Mouse (Mus musculus) stomach, embryonic 16.5 days (tissue): ENCODE results near the gene Glt1d1. TPM values are rescaled to one million over a fixed set of nuclear protein-coding genes. Genes with fewer than 3 reads are reported as not detected.
"Not testable (repeated sequence)": the region's sequence is repeated elsewhere in the genome, so short reads cannot be mapped to it uniquely, and the experiment has no call there.

Experiments
- ATAC-seq: fragments of 200-750 bp; cut with Nextera tagmentation; 2 replicates; pipeline ENCODE4 v1.8.0; 2017; ENCODE audit warnings: moderate number of reproducible peaks, moderate TSS enrichment; ENCODE audit not compliant: insufficient read depth, low FRiP score
- H3K27ac ChIP-seq: fragments of 300-500 bp; sonication (generic); 2 replicates; pipeline ENCODE4 v1.5.1; 2014; ENCODE audit warnings: low read length
- H3K27me3 ChIP-seq: fragments of 300-500 bp; sonication (generic); 2 replicates; pipeline ENCODE4 v1.6.1; 2014; ENCODE audit warnings: low read length, control low read depth, mixed read lengths; ENCODE audit not compliant: control insufficient read depth, insufficient read depth
- H3K36me3 ChIP-seq: fragments of 300-500 bp; sonication (generic); 2 replicates; pipeline ENCODE4 v1.6.1; 2014; ENCODE audit warnings: low read length; ENCODE audit not compliant: control insufficient read depth, insufficient read depth
- H3K4me1 ChIP-seq: fragments of 300-500 bp; sonication (generic); 2 replicates; pipeline ENCODE4 v1.6.1; 2014; ENCODE audit warnings: low read length, control low read depth, mixed read lengths; ENCODE audit not compliant: control insufficient read depth, insufficient read depth
- H3K4me2 ChIP-seq: fragments of 300-500 bp; sonication (generic); 2 replicates; pipeline ENCODE4 v1.6.1; 2014; ENCODE audit warnings: low read depth, low read length, mixed read lengths
- H3K4me3 ChIP-seq: fragments of 300-500 bp; sonication (generic); replicated peaks from 2 replicates; pipeline ENCODE4 v1.5.1; 2014; ENCODE audit warnings: mild to moderate bottlenecking, low read length
- H3K9ac ChIP-seq: fragments of 300-500 bp; sonication (generic); 2 replicates; pipeline ENCODE4 v1.6.1; 2014; ENCODE audit warnings: low read length
- H3K9me3 ChIP-seq: fragments of 300-500 bp; sonication (generic); replicated peaks from 2 replicates; pipeline ENCODE4 v1.6.1; 2016; ENCODE audit warnings: low read length, control low read depth; ENCODE audit not compliant: control insufficient read depth
- WGBS: fragments of 180-500 bp; shearing (Covaris S2); extraction: QIAGEN DNeasy Blood & Tissue Kit; methylation state at CpG from one replicate; pipeline ENCODE4 v1.1.7; 2014; 5-methylcytosine and 5-hydroxymethylcytosine counted together
- polyA plus RNA-seq: library from polyadenylated mRNA; unstranded; fragments of >200 nt; fragmentation: Nextera tagmentation; extraction: Ambion mirVana; gene quantifications from 2 replicates; pipeline ENCODE4 v1.2.1, GENCODE M21; 2015

Gene Glt1d1
- polyA plus RNA-seq, 1 experiment from 2014 or later, result 0.27 TPM

DNA sequence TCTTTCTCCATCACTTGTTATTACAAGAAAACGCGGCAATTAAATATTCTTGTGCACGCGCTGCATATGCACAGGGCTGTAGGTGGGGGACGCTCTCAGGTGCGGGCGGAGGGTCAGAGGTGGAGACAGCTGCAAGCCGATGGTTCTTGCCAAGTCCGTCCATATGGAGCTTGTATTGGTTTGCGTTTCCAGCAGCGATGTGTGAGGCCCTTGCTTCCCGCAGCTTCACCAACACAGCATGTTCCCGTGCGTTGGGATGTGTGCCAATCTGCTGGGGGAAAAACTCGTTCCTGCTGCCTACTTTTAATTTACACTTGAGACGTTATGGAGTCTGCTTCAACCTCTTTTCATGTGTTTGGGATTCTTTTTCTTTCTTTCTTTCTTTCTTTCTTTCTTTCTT lies 109.3 kb downstream of the Glt1d1 start:
- ATAC-seq, result no peak
- H3K9me3 ChIP-seq, result no peaks in the 10 kb centered on the region
- H3K4me2 ChIP-seq, result no peak overlapping the region
- no peak overlapping the region for H3K27ac ChIP-seq
- 78% methylated on average over 16 of the region's 16 CpGs for WGBS
- H3K4me1 ChIP-seq, result no peaks in the 10 kb centered on the region
- no peaks in the 10 kb centered on the region for H3K27me3 ChIP-seq
- H3K9ac ChIP-seq, result no peak overlapping the region
- no peak overlapping the region for H3K4me3 ChIP-seq
- no peaks in the 10 kb centered on the region for H3K36me3 ChIP-seq

- not testable (repeated sequence) for H3K4me2 ChIP-seq, H3K4me1 ChIP-seq, H3K4me3 ChIP-seq, ATAC-seq, H3K9me3 ChIP-seq, H3K27me3 ChIP-seq, H3K36me3 ChIP-seq, H3K27ac ChIP-seq, H3K9ac ChIP-seq
- WGBS, result 88% methylated on average over 3 of the region's 3 CpGs
Observed at GRCm38 (mm10) chr5:127749540-127749939, 117.5 kb downstream of the Glt1d1 start.

DNA sequence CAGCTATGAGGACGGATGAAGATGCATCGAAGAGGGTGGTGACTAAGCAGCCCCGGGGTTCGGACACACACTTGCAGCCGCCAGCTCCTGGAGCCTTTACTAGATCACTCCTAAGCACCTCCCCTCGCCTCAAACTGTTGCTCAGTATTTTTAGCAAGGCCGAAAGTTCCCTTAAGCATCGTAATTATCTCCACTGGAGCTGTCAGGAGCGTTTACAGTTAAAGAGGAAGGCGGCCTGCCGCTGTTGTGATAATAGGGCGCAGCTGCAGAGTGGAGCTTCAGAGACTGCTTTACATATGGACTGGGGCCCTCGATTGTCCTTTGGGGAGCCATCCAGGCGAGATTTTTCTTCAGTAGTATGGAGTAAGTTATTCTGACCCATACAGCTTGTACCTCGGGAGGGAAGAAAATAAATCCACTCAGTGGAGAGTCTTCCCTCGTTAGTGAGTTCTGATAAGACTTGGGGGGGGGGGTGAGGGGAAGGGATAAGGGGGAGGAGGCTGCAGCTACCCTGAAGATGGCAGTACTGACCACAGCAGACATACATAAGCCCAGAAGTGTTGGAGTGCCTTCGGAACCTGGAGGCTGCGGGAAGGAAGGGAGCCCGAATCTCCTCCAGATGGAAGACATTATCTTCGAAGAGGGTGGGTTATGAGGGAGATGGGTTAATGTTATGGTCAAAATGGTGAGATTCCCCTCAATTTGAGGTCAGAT lies 119.4 kb downstream of the Glt1d1 start:
- Histone ChIP-seq H3K4me1 (no peaks in the 10 kb centered on the region), H3K9me3 (no peaks in the 10 kb centered on the region), H3K9ac (no peak overlapping the region), H3K27ac (no peak overlapping the region), H3K27me3 (no peaks in the 10 kb centered on the region), H3K36me3 (no peaks in the 10 kb centered on the region), H3K4me3 (no peak overlapping the region), H3K4me2 (0 out of 2 replicates have a peak overlapping the region, but pooled peaks have one; percentile 11)
- 20% methylated on average over 20 of the region's 20 CpGs for WGBS
- no peak for ATAC-seq

DNA sequence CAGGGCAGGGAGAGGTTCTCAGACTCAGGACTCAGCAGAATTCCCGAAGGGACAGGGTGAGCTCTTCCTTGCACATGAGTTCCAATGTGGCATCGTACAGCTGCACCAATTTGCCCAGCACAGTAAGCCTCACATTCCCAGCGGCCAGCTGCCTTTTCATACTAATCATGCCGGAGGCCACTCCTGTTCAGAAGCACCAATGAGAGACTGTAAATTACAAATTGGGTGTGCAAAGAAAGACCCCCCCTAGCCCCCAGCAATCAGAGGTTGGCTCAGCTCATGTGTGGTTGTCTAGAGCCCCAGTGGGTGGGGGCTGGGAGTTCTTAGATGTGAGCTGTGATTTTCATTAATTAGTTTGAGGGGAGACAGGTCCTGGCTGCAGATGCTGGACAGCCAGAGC lies 123.5 kb downstream of the Glt1d1 start:
- Histone ChIP-seq H3K36me3 (no peaks in the 10 kb centered on the region), H3K27ac (no peak overlapping the region), H3K9ac (no peak overlapping the region), H3K4me2 (no peak overlapping the region), H3K4me1 (no peaks in the 10 kb centered on the region), H3K9me3 (no peaks in the 10 kb centered on the region), H3K4me3 (no peak overlapping the region), H3K27me3 (no peaks in the 10 kb centered on the region)
- ATAC-seq, result no peak
- 79% methylated on average over 4 of the region's 4 CpGs for WGBS

DNA sequence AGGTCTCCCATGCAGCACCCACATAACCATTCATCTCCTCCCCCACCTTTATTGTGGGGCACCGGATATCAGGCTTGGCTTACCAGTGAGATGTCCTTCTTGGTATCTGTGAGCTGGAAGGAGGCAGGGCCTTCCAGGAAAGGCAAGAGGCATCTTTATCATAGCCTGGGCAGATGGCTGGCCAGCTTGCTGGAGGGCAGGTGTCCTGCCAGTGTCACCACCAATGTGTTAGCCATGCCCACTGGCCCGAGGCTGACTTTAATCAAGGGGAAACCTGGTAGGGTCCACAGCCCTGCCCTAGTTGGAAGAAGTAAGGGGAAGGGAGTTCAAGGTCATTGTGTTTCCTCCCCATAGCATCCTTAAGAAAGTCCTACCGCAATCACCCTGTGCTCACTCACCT lies 123.9 kb downstream of the Glt1d1 start:
- WGBS, result 82% methylated on average over 3 of the region's 3 CpGs
- no peaks in the 10 kb centered on the region for H3K36me3 ChIP-seq
- no peak overlapping the region for H3K9ac ChIP-seq
- no peak overlapping the region for H3K4me2 ChIP-seq
- no peak overlapping the region for H3K27ac ChIP-seq
- no peak for ATAC-seq
- no peaks in the 10 kb centered on the region for H3K4me1 ChIP-seq
- H3K27me3 ChIP-seq, result no peaks in the 10 kb centered on the region
- no peaks in the 10 kb centered on the region for H3K9me3 ChIP-seq
- H3K4me3 ChIP-seq, result no peak overlapping the region

DNA sequence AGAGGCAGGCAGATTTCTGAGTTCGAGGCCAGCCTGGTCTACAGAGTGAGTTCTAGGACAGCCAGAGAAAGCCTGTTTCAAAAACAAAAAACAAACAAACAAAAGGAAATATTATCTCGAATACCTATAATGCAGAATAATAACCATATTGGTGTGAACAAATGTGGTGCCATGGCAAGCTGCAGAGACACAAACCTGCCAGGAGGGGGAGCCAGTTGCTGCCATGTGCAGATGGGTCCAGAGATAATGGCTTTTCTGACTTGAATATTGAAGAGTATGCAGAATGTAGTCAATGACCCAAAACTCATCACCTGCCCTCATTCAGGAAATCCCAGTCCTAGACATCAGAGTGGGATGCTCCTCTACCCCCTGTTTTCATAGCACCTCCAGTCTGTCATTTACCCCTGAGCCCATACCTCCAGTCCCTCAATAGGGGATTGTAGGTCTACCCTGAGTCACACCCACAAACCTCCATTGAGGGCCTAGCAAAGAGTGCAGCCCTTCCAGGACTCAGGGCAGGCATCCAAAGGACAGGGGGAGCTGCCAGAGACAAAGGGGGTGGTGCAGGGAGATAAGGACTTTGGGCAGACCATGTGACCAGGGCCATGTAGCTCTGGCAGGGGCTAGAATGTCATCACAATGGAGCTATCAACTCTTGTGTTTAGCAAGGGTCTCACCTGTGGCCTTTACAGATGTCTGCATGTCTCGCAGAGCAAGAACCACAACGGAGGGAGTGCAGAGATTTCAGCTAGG lies 124.8 kb downstream of the Glt1d1 start:
- no peak for ATAC-seq
- no peak overlapping the region for H3K4me2 ChIP-seq
- no peaks in the 10 kb centered on the region for H3K36me3 ChIP-seq
- H3K27me3 ChIP-seq, result no peaks in the 10 kb centered on the region
- H3K9ac ChIP-seq, result no peak overlapping the region
- 70% methylated on average over 4 of the region's 4 CpGs for WGBS
- H3K4me1 ChIP-seq, result no peaks in the 10 kb centered on the region
- no peaks in the 10 kb centered on the region for H3K9me3 ChIP-seq
- no peak overlapping the region for H3K4me3 ChIP-seq
- H3K27ac ChIP-seq, result no peak overlapping the region

DNA sequence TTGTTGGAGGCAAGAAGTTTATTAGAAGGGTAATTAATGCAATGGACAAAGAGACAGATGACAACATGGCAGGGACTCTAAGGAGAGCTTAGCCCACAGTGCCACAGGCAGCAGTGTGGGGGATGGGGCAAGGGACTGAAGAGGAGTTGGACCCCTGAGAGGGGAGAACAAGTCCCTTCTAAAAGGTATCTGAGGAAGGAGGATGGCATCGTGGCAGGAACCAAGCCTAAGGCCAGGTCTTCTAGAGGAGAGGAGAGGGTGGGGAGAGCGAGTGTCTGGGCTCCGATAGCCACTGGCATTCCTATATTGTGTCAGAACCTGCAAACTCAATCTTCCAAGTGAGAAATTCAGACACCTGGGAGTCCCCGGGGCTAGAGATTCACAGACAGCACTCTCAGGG lies 126.5 kb downstream of the Glt1d1 start:
- H3K9me3 ChIP-seq, result no peaks in the 10 kb centered on the region
- no peak for ATAC-seq
- no peak overlapping the region for H3K4me3 ChIP-seq
- H3K27me3 ChIP-seq, result no peaks in the 10 kb centered on the region
- H3K9ac ChIP-seq, result no peak overlapping the region
- H3K4me1 ChIP-seq, result no peaks in the 10 kb centered on the region
- no peak overlapping the region for H3K4me2 ChIP-seq
- 77% methylated on average over 4 of the region's 4 CpGs for WGBS
- H3K27ac ChIP-seq, result no peak overlapping the region
- no peaks in the 10 kb centered on the region for H3K36me3 ChIP-seq

Other genes with a start within 250 kb of the Glt1d1 start
- 13.9 and 15.3 TPM in 2 replicates for gene Slc15a4, start 635 bp downstream of the Glt1d1 start, polyA plus RNA-seq